Mouse (Mus musculus) kidney, postnatal 10 days (tissue): ENCODE data around the gene Tagln2.

ENCODE experiments used
- DNase-seq: peaks from one replicate; pipeline ENCODE4 v3.0.0; 2021; ENCODE audit warnings: mixed read lengths

The Tagln2 gene

DNA sequence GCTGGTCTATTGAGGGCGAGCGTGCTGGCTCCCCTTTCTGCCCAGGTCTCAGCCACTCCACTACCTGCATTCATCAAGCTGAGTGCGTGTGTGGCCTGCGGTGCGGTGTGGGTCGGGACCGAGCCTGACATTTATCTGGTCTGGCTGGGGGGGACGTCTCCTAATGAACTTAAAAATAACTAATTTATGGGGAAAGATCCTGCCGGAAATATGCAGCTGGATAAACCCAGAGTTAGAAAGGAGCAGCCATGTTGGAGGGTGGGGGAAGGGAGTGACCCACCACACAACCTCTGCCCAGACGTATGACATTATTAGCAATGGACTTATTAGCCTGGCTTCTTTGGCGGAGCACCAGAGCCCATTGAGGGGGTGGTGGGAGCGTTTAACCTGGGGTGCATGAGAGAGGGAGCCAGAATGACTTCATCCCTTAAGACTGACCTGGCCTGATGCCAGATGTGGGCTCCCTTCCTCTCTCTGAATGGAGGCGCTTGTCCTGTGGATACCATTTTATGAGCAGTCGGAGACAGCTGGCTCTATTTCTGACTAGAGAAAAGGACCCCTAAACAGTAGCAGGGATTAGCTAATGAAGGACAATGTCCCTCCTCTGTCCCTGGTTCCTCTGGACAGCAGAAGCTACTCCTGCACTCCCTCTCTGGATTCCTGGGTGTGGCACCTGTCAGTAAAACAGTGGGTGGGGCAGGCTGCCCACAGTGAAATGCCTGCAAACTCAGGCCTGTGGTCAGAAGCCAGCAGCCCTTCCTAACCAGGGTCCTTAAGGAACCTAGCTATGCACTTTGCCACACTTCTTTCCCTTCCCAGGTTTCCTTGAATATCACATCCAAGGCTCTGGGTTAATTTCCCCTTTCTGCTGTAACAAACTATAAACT is 3.5 kb downstream of the Tagln2 start:
- peak; percentile 87 for DNase-seq

DNA sequence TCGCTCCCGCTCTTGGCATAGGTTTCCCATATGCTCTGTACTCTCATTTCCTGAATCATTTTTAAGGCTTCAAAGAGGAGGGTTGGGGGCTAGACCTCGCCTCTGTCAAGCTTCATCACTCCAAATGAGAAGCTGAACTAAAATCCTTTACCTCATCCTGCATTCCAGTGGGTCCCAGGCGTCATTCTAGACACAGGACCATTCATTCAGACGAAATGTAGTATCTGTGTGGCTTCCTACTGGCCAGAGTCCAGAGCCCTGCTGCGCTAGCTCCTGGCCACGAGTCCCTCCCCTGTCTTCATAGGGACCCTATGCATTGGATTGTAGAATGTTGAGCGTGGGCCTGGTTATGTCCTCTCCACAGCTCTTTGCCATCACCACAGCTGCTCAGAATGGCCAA is 4.9 kb downstream of the Tagln2 start:
- DNase-seq, result no peak

DNA sequence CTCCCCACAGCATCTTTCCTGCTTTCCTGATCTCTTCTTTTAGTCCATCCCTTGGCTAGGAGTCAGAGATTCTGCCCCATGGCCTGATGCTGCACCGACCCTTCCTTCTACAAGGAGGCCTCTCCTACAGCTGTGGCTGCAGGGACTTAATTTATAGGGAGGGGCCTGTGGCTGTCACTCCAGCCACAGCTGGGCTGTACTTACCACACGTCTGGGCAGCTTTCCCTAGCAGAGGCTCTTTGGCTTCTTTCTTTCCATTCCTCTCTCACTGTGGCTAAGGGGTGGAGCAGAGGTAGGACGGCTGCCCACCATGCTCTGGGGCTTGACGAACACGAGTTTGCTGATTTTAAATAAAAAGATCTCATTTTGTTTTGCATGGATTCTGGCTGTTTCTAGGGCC is 7.2 kb downstream of the Tagln2 start:
- no peak for DNase-seq

DNA sequence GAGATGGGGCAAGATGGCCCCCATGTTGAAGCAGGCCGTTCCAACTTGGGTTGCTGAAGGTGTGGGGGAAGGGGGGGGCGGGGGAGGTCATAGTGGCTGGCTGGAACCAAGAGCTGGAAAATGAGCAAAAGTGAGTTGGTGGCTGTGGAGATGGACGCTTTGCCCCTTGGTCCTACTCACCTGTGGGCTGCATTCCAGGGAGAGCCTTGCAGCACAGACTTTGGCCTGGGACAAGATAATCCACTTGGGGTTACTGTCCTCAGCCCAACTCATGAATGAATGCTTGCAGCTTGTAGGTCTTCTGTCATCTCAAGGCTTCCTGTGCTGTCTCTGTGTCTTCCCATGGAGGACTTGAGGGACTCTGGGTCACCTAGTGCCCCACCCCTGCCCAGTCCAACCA is 7.9 kb downstream of the Tagln2 start:
- no peak for DNase-seq

DNA sequence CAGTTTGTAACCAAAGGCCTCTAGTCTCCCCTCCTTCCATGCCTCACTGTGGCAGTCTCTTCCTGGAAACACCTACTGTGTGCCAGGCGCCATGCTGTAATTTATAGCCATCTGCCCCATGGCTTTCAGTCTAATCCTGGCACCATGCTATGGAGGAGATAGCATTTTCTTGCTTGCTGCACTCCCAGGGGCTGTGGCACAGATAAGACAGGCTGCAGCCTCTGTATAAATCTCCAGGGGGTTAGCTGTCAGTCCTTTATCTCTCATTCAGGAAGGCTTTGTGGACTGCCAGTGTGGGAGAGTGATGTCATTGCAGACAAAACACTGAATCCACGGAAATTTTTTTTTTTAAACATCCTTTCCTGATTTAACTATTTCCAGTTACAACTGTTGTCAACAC is 8.3 kb downstream of the Tagln2 start:
- DNase-seq, result no peak

DNA sequence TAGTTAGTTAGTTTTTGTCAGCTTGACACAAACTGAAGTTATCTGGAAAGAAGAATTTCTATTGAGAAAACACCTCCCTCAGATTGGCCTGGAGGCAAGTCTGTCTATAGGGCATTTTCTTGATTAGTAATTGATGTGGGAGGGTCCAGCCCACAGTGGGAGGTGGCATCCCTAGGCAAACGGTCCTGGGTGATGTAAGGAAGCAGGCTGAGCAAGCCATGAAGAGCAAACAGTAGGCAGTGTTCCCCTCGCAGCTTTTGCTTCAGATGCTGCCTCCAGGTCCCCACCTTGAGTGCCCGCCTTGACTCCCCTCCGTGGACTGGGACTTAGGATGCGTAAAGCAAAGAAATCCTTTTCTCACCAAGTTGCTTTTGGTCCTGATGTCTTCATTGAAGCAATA is 9.4 kb downstream of the Tagln2 start:
- DNase-seq, result no peak

- no peak for DNase-seq
These were observed 10.1 kb downstream of the Tagln2 start for GRCm38 (mm10) chr1:172509983-172510382.

GRCm38 (mm10) chr1:172510421-172510972 is 10.7 kb downstream of the Tagln2 start:
- peak; percentile 63 for DNase-seq

- DNase-seq, result peak; percentile 86
These were observed 13.1 kb downstream of the Tagln2 start for GRCm38 (mm10) chr1:172512962-172513361.

GRCm38 (mm10) chr1:172513525-172514212 is 13.8 kb downstream of the Tagln2 start:
- peak; percentile 61 for DNase-seq

DNA sequence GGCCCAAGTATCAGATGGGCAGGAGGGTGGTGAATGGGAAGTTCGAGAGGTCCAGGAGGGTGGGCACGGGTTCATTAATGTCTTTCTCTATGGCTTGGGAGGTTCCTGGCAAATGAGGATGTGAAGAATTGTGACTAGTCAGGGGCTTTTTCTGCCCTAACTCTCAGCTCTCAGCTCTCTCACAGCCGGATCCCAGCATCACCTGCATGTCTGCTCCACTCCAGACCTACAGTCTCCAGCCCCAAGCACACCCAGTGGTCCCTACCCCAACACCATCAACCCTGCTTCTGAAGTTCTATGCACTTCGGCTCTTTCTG is 14.3 kb downstream of the Tagln2 start:
- no peak for DNase-seq

GRCm38 (mm10) chr1:172514551-172515268 is 14.9 kb downstream of the Tagln2 start:
- DNase-seq, result peak; percentile 63

DNA sequence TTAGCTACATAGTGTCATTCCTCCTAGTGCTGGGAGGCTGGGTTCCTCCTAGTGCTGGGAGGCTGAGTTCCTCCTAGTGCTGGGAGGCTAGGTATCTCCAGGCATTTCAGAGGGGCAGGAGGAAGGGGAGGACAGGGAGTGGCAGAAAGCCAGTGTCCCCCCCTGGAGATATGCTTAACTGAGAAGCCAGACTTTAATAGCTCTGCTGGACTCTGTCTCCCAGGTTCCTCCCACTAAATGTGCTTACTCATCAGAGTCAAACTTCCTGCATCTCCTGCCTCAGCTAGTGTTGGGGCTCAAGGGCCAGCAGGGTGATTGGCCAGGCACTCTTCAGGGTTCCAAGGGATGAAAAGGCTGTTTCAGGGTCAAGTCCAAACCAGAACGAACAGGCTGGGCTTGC is 15.5 kb downstream of the Tagln2 start:
- peak; percentile 55 for DNase-seq

DNA sequence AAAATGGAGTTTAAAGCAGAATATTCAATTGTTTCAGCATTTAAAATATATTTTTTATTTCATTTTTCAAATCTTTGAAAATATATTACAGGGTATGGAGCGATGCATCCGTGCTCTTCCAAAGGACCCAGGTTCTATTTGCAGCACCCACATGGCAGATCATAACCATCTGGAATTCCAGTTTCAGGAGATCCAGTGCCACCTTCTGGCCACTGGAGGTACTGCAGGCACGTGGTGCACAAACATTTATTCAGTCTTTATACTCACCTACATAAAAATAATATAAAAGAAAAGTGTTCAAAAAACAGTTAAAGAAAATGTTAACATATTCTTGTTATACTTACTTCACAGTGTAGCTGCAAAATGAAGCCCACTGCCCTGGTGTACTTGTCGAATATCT is 18.2 kb downstream of the Tagln2 start:
- DNase-seq, result no peak

DNA sequence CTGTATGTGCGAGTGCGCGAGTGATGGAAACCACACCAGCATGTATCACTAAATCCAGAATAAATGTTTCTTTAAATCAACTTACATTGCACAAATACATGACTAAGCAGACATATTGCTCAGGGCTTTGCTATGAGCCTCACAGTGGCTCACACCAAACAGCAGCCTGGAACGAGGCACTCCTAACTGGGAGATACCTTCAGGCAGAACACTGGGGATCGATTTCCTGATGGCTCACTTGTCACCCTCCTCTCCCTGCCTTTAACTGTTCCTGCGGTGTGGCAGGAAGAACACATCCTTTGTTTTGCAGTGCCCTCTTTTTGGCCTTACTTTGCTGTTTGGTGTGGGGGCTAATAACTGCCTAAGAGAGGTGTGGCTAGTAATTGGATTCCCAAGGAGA is 19.8 kb downstream of the Tagln2 start:
- DNase-seq, result no peak

- DNase-seq, result peak; percentile 94
These were observed 21.0 kb downstream of the Tagln2 start, which contains the start of gene Cfap45 for GRCm38 (mm10) chr1:172520576-172521440. Cfap45 (plus strand) TSS chr1:172520801.

- no peak for DNase-seq
These were observed 22.7 kb downstream of the Tagln2 start for GRCm38 (mm10) chr1:172522524-172522923.

GRCm38 (mm10) chr1:172523699-172524101 is 23.9 kb downstream of the Tagln2 start:
- DNase-seq, result peak; percentile 67

- peak; percentile 57 for DNase-seq
These were observed 25.3 kb downstream of the Tagln2 start for GRCm38 (mm10) chr1:172525027-172525764.

- DNase-seq, result no peak
These were observed 26.1 kb downstream of the Tagln2 start for GRCm38 (mm10) chr1:172525971-172526370.

- peak; percentile 62 for DNase-seq
These were observed 26.7 kb downstream of the Tagln2 start for GRCm38 (mm10) chr1:172526380-172527081.
